Mouse (Mus musculus) G1E-ER4 (cell line): ENCODE data around the gene Sh3rf1. TPM values are rescaled to one million over a fixed set of nuclear protein-coding genes. Genes with fewer than 3 reads are reported as not detected.

ENCODE experiments used
- GATA1 ChIP-seq: IDR thresholded peaks from one replicate; pipeline ENCODE4 v1.8.0; 2012; ENCODE audit warnings: low read length, inconsistent platforms
- polyA plus RNA-seq: library from polyadenylated mRNA; stranded (reverse); fragments of >175 nt; gene quantifications from 2 replicates; pipeline ENCODE4 v1.2.3, GENCODE M21; 2012

Gene Sh3rf1
- polyA plus RNA-seq, 1 experiment, result 0.03 TPM

DNA sequence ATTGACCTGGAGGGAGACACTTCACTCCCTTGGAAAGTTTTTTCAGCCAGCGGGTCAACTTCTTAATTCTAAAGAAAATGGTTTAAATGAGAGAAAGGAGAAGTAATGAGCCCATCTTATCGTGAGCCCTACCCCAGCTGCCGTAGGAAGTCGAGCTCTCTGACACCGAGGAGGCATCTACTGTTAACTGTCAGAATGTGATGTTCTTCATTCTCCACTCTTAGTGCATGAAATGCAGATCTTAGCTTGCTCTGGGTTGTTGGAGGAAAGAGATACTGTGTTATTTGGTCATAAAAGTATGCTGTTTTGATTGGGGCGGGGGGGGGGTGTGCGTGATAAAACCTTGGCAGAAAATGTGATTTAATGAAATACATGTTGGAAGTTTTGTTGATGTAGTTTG is 62.7 kb downstream of the Sh3rf1 start:
- TF ChIP-seq GATA1, result no peak

DNA sequence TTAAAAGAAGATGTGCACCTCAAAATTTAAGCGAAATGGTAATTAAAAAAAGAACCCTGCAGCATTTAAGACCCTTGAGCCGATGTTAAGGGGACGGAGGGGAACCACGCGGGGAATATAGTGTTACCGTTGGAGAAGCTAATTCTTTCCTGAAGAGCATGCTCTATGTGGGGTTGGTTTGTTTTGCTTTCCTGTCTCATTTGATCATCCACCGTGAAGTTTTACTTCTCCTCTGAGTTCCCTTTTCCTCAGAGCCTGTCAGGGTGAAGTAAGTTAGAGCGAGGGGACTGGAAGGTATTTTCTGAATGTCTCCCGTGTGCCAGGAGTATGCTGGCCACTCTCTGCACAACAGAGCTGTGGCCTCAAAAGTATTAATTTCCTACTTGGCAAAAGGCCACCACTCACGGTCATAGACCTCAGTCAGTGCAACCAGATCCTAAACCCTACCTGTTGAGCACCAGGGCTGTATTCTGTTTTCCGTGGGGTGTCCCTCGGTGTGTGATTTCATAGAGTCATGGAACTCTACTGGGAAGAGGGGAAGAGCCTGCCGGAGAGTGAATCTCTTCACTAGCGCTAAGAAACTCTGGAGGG is 63.2 kb downstream of the Sh3rf1 start:
- no peak for TF ChIP-seq GATA1

DNA sequence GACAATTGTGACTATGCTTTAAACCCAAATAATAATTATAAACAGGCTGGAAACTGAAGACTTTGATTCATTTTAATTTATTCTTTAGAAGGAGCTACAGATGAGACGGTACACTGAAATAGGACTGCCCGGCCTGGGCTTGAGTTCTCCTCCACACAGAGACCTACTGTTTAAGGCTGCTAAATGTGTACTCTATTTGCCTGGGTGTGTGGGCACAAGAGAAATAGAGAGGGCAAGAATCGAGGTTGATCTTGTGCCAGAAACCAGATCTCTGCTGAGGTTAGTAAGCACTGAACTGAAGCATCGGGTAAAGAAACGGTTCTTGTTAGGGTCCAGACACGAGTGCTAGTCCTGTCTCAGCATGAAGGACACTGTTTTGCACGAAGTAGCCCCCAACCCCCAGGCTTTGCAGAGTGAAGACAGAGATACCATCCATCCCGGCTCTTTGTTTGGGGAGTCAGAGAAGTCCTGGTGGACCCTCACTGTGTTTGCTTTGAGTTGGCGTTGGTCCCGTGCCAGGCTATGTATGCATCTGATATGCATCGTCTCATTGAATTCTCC is 64.4 kb downstream of the Sh3rf1 start:
- no peak for TF ChIP-seq GATA1

- TF ChIP-seq GATA1, result no peak
Observed at GRCm38 (mm10) chr8:61288676-61289075, 65.0 kb downstream of the Sh3rf1 start.

DNA sequence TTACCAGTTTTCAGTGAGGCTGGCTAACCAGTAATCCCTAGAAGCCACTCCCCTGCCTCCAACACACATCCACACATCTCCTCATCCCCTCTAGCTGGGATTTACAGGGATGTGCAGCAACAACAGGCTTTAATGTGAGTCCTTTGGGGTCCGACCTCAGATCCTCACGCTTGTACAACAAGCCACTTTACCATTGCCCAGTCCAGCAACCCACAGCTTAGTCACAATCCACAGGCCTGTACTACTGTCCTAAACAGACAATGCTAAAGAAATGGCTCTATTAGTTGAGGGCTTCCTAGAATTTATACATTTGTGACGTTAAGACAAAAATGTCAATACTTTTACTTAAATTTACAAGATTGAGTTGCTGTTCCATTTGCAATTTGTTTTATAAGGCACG is 71.4 kb downstream of the Sh3rf1 start:
- TF ChIP-seq GATA1, result no peak

DNA sequence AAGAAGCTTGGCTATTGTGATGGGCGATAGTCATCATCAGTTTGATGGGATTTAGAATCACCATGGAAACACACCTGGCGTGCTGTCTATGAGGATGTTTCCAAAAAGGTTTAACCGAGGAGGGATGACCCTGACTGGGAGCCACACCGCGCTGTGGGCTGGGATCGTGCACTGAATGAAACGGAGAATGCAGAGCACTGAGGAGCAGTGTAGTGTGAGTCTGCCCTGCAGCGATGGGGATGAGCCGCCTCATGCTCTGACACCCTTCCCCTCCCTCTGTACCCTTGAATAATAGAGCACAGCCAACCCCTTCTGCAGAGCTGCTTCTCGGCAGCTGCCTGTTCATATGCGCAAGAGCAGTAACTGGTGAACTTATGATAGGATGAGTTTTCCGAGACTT is 71.8 kb downstream of the Sh3rf1 start:
- TF ChIP-seq GATA1, result no peak

GRCm38 (mm10) chr8:61298828-61299227 is 75.2 kb downstream of the Sh3rf1 start:
- no peak for TF ChIP-seq GATA1

GRCm38 (mm10) chr8:61301298-61302028 is 77.8 kb downstream of the Sh3rf1 start:
- no peak for TF ChIP-seq GATA1

DNA sequence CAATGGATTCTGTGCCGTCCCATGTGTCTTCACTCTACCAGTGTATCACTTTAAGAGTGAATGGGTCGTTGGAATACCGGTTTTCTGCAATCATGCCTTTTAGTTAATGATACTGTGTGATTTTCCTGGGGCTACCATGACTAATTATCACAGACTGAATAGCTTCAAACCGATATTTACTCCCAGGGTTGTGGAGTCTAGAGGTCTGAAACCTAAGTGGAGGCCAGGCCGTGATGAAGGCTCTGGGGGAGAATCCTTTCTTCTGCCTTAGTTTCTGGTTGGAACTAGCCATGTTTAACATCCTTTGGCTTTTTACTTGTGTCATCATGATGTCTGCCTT is 78.3 kb downstream of the Sh3rf1 start:
- TF ChIP-seq GATA1, result no peak

DNA sequence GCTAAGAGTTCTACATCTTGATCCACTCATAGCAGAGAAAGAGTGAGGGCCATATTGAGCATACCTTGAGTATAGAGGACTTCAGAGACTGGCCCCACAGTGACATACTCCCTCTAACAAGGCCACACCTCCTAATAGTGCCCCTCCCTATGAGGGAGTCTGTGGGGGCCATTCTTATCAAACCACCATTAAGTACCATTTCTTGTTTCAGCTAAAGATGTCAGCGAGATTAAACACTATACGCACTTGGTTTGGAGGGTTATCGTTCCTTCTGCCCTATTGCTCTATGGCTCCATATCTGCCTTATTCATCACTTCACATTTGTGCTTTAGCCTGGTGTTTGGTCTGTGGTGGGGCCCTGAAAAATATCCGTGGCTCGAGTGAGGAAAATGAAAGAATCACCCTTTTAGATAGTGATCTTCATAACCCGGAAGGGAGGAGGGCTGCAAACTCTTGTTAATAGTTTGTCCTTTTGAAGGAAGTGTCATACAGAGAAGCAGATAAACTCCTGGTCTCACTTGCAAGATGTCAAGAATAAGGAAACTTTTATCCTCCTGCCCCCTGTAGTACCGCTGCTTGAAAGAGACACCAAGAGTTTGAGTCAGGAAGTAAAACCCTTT is 81.9 kb downstream of the Sh3rf1 start:
- TF ChIP-seq GATA1, result no peak

GRCm38 (mm10) chr8:61306501-61307112 is 82.9 kb downstream of the Sh3rf1 start:
- TF ChIP-seq GATA1, result no peak

DNA sequence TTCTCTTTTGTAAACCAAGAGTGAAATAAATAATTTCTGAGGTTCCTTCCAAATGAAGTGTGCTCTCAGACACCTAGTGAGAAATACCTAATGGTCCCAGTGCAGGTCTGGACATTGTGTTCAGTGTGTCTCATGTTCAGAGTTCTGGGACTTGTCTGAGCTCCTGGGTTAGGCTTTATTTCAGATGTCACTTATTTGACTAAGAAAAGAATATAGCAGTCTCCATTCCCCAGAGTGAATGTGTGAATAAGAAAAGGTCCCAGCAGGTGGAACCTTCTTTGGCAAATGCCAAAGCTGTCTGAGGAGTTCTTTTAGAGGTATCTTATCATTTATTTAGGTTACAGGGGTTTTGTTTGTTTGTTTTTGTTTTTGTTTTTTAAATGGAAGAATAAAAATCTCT is 85.2 kb downstream of the Sh3rf1 start:
- TF ChIP-seq GATA1, result no peak

GRCm38 (mm10) chr8:61309530-61310402 is 86.1 kb downstream of the Sh3rf1 start:
- no peak for TF ChIP-seq GATA1

GRCm38 (mm10) chr8:61310403-61310871 is 86.8 kb downstream of the Sh3rf1 start:
- TF ChIP-seq GATA1, result no peak

GRCm38 (mm10) chr8:61313016-61313415 is 89.3 kb downstream of the Sh3rf1 start:
- TF ChIP-seq GATA1, result no peak
